Mouse (Mus musculus) hindbrain, embryonic 10.5 days (tissue): ENCODE measurements around the gene Ntmt1. TPM values are rescaled to one million over a fixed set of nuclear protein-coding genes. Genes with fewer than 3 reads are reported as not detected.

Experiments used
- DNase-seq: peaks from one replicate; pipeline ENCODE4 v3.0.0-alpha.2; 2017; ENCODE audit warnings: low spot score
- H3K27ac ChIP-seq: fragments of 300-500 bp; sonication (generic); 2 replicates; pipeline ENCODE4 v1.5.1; 2016; ENCODE audit warnings: mild to moderate bottlenecking, moderate library complexity
- H3K27me3 ChIP-seq: fragments of 300-500 bp; sonication (generic); 2 replicates; pipeline ENCODE4 v1.6.1; 2016; ENCODE audit warnings: mild to moderate bottlenecking; ENCODE audit not compliant: poor library complexity, insufficient read depth, severe bottlenecking
- H3K36me3 ChIP-seq: fragments of 300-500 bp; sonication (generic); 2 replicates; pipeline ENCODE4 v1.6.1; 2016; ENCODE audit warnings: mild to moderate bottlenecking, moderate library complexity
- H3K4me1 ChIP-seq: fragments of 300-500 bp; sonication (generic); replicated peaks from 2 replicates; pipeline ENCODE4 v1.6.1; 2016; ENCODE audit warnings: mild to moderate bottlenecking
- H3K4me3 ChIP-seq: fragments of 300-500 bp; sonication (generic); 2 replicates; pipeline ENCODE4 v1.5.1; 2016; ENCODE audit warnings: mild to moderate bottlenecking, moderate library complexity
- H3K9me3 ChIP-seq: fragments of 300-500 bp; sonication (generic); 2 replicates; pipeline ENCODE4 v1.6.1; 2016; ENCODE audit warnings: mild to moderate bottlenecking, moderate library complexity
- WGBS: fragments of 180-500 bp; shearing (Covaris S2); methylation state at CpG from one replicate; pipeline ENCODE4 v1.1.7; 2016; 5-methylcytosine and 5-hydroxymethylcytosine counted together
- polyA plus RNA-seq: library from polyadenylated mRNA; unstranded; fragments of >200 nt; fragmentation: Nextera tagmentation; extraction: Ambion mirVana; gene quantifications from 2 replicates; pipeline ENCODE4 v1.2.1, GENCODE M21; 2016

Ntmt1 gene
- polyA plus RNA-seq, 1 experiment from 2014 or later: 134 TPM

GRCm38 (mm10) chr2:30794179-30795108, 13.2 kb upstream of the Ntmt1 start:
- DNase-seq: peak; percentile 96
- no peaks in the 10 kb centered on the region for H3K36me3 ChIP-seq
- no peaks in the 10 kb centered on the region for H3K9me3 ChIP-seq
- H3K4me1 ChIP-seq: peaks cover 70% of the 10 kb centered on the region
- H3K4me3 ChIP-seq: peak overlapping the region; percentile 53
- H3K27me3 ChIP-seq: peaks cover 27% of the 10 kb centered on the region
- WGBS: 6% methylated on average over 48 of the region's 48 CpGs
- peak overlapping the region; percentile 93 for H3K27ac ChIP-seq

- Histone ChIP-seq H3K4me3 (peak overlapping the region; percentile 53), H3K4me1 (peaks cover 76% of the 10 kb centered on the region), H3K9me3 (no peaks in the 10 kb centered on the region), H3K27me3 (peaks cover 36% of the 10 kb centered on the region), H3K36me3 (no peaks in the 10 kb centered on the region), H3K27ac (peak overlapping the region; percentile 93)
- no peak for DNase-seq
- 61% methylated on average over 7 of the region's 7 CpGs for WGBS
Observed at GRCm38 (mm10) chr2:30795271-30795888, 12.2 kb upstream of the Ntmt1 start.

- 55% methylated on average over 5 of the region's 5 CpGs for WGBS
- no peaks in the 10 kb centered on the region for H3K36me3 ChIP-seq
- peak overlapping the region; percentile 42; the same call in 1 of the 2 replicates for H3K4me3 ChIP-seq
- peak overlapping the region; percentile 93 for H3K27ac ChIP-seq
- no peak for DNase-seq
- peaks cover 41% of the 10 kb centered on the region for H3K27me3 ChIP-seq
- H3K4me1 ChIP-seq: peaks cover 76% of the 10 kb centered on the region
- H3K9me3 ChIP-seq: no peaks in the 10 kb centered on the region
Observed at GRCm38 (mm10) chr2:30795889-30796275, 11.7 kb upstream of the Ntmt1 start.

GRCm38 (mm10) chr2:30796382-30796781, 11.2 kb upstream of the Ntmt1 start:
- 3% methylated on average over 11 of the region's 11 CpGs for WGBS
- H3K36me3 ChIP-seq: no peaks in the 10 kb centered on the region
- peaks cover 46% of the 10 kb centered on the region for H3K27me3 ChIP-seq
- H3K4me3 ChIP-seq: peak overlapping the region; percentile 42
- no peaks in the 10 kb centered on the region for H3K9me3 ChIP-seq
- peak; percentile 84 for DNase-seq
- H3K27ac ChIP-seq: peak overlapping the region; percentile 93
- peaks cover 76% of the 10 kb centered on the region for H3K4me1 ChIP-seq

GRCm38 (mm10) chr2:30799456-30799855, 8.2 kb upstream of the Ntmt1 start:
- no peak for DNase-seq
- WGBS: 83% methylated on average over 3 of the region's 3 CpGs
- H3K9me3 ChIP-seq: no peaks in the 10 kb centered on the region
- H3K4me3 ChIP-seq: no peak overlapping the region
- no peak overlapping the region for H3K27ac ChIP-seq
- peaks cover 67% of the 10 kb centered on the region for H3K4me1 ChIP-seq
- H3K36me3 ChIP-seq: no peaks in the 10 kb centered on the region
- peaks cover 72% of the 10 kb centered on the region for H3K27me3 ChIP-seq

- Histone ChIP-seq H3K4me1 (peaks cover 55% of the 10 kb centered on the region), H3K27me3 (peaks cover 71% of the 10 kb centered on the region), H3K27ac (peak overlapping the region; percentile 87; the same call in 1 of the 2 replicates), H3K4me3 (peak overlapping the region; percentile 60), H3K9me3 (no peaks in the 10 kb centered on the region), H3K36me3 (no peaks in the 10 kb centered on the region)
- DNase-seq: no peak
- 33% methylated on average over 7 of the region's 7 CpGs for WGBS
Observed at GRCm38 (mm10) chr2:30800671-30801066, 7.0 kb upstream of the Ntmt1 start.

- peaks cover 68% of the 10 kb centered on the region for H3K27me3 ChIP-seq
- peak overlapping the region; percentile 87 for H3K27ac ChIP-seq
- DNase-seq: peak; percentile 73
- H3K4me3 ChIP-seq: peak overlapping the region; percentile 60
- peaks cover 49% of the 10 kb centered on the region for H3K4me1 ChIP-seq
- H3K36me3 ChIP-seq: no peaks in the 10 kb centered on the region
- WGBS: under 1% methylated on average over 77 of the region's 77 CpGs
- no peaks in the 10 kb centered on the region for H3K9me3 ChIP-seq
Observed at GRCm38 (mm10) chr2:30801067-30801852, 6.4 kb upstream of the Ntmt1 start.

GRCm38 (mm10) chr2:30803604-30804003, 4.0 kb upstream of the Ntmt1 start, which contains the start of gene 1700001O22Rik:
1700001O22Rik (minus strand) TSS chr2:30803661.
- Histone ChIP-seq H3K27ac (peak within 1 kb of the TSS; percentile 1; the same call in 1 of the 2 replicates), H3K9me3 (no peaks in the 10 kb centered on the region), H3K36me3 (no peaks in the 10 kb centered on the region), H3K27me3 (peaks cover 54% of the 10 kb centered on the region), H3K4me1 (peaks cover 48% of the 10 kb centered on the region), H3K4me3 (no peak within 1 kb of the TSS)
- 77% methylated on average over 3 of the region's 3 CpGs for WGBS
- DNase-seq: no peak

GRCm38 (mm10) chr2:30805983-30806382, 1.6 kb upstream of the Ntmt1 start:
- Histone ChIP-seq H3K4me1 (peaks cover 49% of the 10 kb centered on the region), H3K27ac (no peak overlapping the region), H3K4me3 (no peak overlapping the region), H3K27me3 (peaks cover 30% of the 10 kb centered on the region), H3K36me3 (peaks cover 12% of the 10 kb centered on the region), H3K9me3 (no peaks in the 10 kb centered on the region)
- no peak for DNase-seq
- WGBS: 92% methylated on average over 2 of the region's 2 CpGs

- WGBS: 7% methylated on average over 28 of the region's 28 CpGs
- peak overlapping the region; percentile 90 for H3K27ac ChIP-seq
- no peaks in the 10 kb centered on the region for H3K9me3 ChIP-seq
- no peak for DNase-seq
- peaks cover 38% of the 10 kb centered on the region for H3K4me1 ChIP-seq
- peaks cover 18% of the 10 kb centered on the region for H3K27me3 ChIP-seq
- peaks cover 24% of the 10 kb centered on the region for H3K36me3 ChIP-seq
- H3K4me3 ChIP-seq: peak overlapping the region; percentile 66
Observed at GRCm38 (mm10) chr2:30807147-30807647, 429 bp upstream of the Ntmt1 start.

- DNase-seq: no peak
- WGBS: 10% methylated on average over 10 of the region's 10 CpGs
- Histone ChIP-seq H3K9me3 (no peaks in the 10 kb centered on the region), H3K4me3 (peak overlapping the region; percentile 66), H3K27ac (peak overlapping the region; percentile 90), H3K4me1 (peaks cover 34% of the 10 kb centered on the region), H3K27me3 (peaks cover 7% of the 10 kb centered on the region), H3K36me3 (peaks cover 35% of the 10 kb centered on the region)
Observed at GRCm38 (mm10) chr2:30808296-30808655, 650 bp downstream of the Ntmt1 start.

- H3K4me3 ChIP-seq: peak overlapping the region; percentile 35
Observed at GRCm38 (mm10) chr2:30809503-30809902, 1.9 kb downstream of the Ntmt1 start.

More at GRCm38 (mm10) chr2:30809503-30809902, 1.9 kb downstream of the Ntmt1 start:
- no peaks in the 10 kb centered on the region for H3K27me3 ChIP-seq
- peaks cover 47% of the 10 kb centered on the region for H3K36me3 ChIP-seq
- peaks cover 34% of the 10 kb centered on the region for H3K4me1 ChIP-seq
- H3K9me3 ChIP-seq: no peaks in the 10 kb centered on the region
- no peak overlapping the region for H3K27ac ChIP-seq
- DNase-seq: no peak
- 90% methylated on average over 5 of the region's 5 CpGs for WGBS
